Mouse (Mus musculus) cortical plate, adult 2 months (tissue): ENCODE results near the gene Olfr10. TPM values are rescaled to one million over a fixed set of nuclear protein-coding genes. Genes with fewer than 3 reads are reported as not detected.

Experiments used
- H3K27ac ChIP-seq: fragments of 200-500 bp; 2 replicates; pipeline ENCODE4 v1.5.1; 2012; ENCODE audit warnings: low read length, control low read depth, inconsistent platforms; ENCODE audit not compliant: insufficient read depth
- H3K4me1 ChIP-seq: fragments of 200-500 bp; 2 replicates; pipeline ENCODE4 v1.6.1; 2011; ENCODE audit warnings: low read length; ENCODE audit not compliant: control insufficient read depth, insufficient read depth
- H3K4me3 ChIP-seq: fragments of 200-500 bp; 2 replicates; pipeline ENCODE4 v1.5.1; 2011; ENCODE audit warnings: mild to moderate bottlenecking, low read length, control low read depth; ENCODE audit not compliant: insufficient read depth
- CTCF ChIP-seq: fragments of 200-500 bp; IDR thresholded peaks from 2 replicates; pipeline ENCODE4 v1.5.1; 2011; ENCODE audit warnings: mild to moderate bottlenecking, control low read depth, low read length; ENCODE audit not compliant: insufficient read depth; ENCODE audit errors: extremely low read depth
- POLR2A ChIP-seq: fragments of 200-500 bp; IDR thresholded peaks from 2 replicates; pipeline ENCODE4 v1.6.1; 2011; ENCODE audit warnings: mild to moderate bottlenecking, low read length, control low read depth; ENCODE audit not compliant: insufficient read depth; ENCODE audit errors: extremely low read depth
- polyA plus RNA-seq: library from polyadenylated mRNA; depleted of rRNA; stranded (reverse); fragments of >200 nt; gene quantifications from 2 replicates; pipeline ENCODE4 v1.2.3, GENCODE M21; 2012; rRNA removed

The Olfr10 gene
- polyA plus RNA-seq = not detected in 2 replicates

DNA sequence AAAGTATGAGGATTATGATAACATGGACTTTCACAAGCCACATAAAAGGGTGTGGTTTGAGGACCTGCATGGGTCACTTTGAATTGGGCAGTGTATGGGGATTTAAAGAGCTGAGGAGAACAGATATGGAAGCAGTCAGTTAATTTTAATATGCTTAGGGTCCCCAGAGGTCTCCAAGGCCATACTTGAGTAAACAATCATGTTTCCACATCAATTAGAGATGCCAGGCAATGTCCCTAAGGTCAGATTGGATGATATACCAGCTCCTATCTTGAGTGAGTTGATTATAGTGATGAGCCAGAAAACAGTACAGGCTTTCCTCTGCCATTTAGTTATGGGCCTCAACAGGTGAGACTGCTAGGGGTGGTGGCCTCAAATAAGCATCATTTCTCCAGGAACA lies at the start of gene Olfr10:
Gene Olfr10 (plus strand): TSS at position 301 of the 400 bp plus-strand sequence.
- Histone ChIP-seq H3K4me3 (no peak within 1 kb of the TSS), H3K27ac (no peak within 1 kb of the TSS), H3K4me1 (no peaks in the 10 kb centered on the region; the same call in 1 of the 2 replicates)
- TF ChIP-seq POLR2A = no peak
- no peak for TF ChIP-seq CTCF

DNA sequence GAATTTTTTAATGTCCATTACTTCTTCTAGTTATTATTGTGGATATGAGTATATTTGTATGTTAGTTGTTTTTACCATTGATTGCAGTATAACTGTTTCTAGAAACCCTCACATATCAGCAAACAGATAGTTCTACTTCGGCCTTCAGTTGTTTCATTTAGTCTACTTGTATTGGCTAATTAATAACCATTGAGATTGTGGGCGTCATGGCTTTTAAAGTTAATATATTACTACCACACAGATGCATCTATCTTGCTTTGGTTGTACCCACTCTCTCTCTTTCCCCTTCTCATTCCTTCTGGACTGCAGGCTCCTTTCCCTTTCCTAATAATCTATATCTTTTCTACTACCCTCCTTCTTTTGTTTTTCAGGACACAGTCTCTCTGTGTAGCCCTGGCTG lies 45.2 kb upstream of the Olfr10 start:
- Histone ChIP-seq H3K4me3 (no peak overlapping the region), H3K4me1 (no peaks in the 10 kb centered on the region), H3K27ac (no peak overlapping the region)
- no peak for TF ChIP-seq CTCF
- no peak for TF ChIP-seq POLR2A

DNA sequence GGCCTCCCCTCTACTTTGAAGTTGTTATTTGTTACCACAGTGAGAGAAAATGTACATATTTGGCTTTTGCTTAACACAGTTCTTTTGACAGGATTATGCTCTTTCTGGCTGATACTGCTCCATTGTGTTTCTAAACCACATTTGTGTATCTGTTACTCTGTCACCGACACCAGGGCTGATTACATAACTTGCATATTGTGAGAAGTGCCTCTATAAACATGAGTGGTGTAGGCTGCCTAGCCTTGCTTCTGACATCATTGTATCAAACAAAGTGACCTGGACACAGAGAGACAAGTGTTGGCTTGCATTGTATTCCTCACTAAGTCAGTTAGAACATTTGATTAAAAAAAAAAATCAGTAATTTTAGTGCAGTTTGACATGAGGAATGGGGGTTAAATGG lies 44.7 kb upstream of the Olfr10 start:
- no peaks in the 10 kb centered on the region for H3K4me1 ChIP-seq
- no peak overlapping the region for H3K27ac ChIP-seq
- no peak overlapping the region for H3K4me3 ChIP-seq
- TF ChIP-seq CTCF (no peak), POLR2A (no peak)

DNA sequence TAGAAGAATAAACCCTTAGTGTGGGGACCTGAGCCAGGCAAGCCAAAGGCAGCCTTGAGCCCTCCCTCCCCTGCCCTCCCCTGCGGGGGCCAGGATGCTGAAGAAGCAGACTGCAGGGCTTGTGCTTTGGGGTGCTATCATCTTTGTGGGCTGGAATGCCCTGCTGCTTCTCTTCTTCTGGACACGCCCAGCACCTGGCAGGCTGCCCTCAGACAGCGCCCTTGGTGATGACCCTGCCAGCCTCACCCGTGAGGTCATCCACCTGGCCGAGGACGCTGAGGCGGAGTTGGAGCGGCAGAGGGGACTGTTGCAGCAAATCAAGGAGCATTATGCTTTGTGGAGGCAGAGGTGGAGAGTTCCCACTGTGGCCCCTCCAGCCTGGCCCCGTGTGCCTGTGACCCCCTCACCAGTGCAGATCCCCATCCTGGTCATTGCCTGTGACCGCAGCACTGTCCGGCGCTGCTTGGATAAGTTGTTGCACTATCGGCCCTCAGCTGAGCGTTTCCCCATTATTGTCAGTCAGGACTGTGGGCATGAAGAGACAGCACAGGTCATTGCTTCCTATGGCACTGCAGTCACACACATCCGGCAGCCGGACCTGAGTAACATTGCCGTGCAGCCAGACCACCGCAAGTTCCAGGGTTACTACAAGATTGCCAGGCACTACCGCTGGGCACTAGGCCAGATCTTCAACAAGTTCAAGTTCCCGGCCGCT lies 43.8 kb upstream of the Olfr10 start:
- Histone ChIP-seq H3K4me1 (no peaks in the 10 kb centered on the region), H3K4me3 (no peak overlapping the region), H3K27ac (no peak overlapping the region)
- no peak for TF ChIP-seq CTCF
- TF ChIP-seq POLR2A = no peak

DNA sequence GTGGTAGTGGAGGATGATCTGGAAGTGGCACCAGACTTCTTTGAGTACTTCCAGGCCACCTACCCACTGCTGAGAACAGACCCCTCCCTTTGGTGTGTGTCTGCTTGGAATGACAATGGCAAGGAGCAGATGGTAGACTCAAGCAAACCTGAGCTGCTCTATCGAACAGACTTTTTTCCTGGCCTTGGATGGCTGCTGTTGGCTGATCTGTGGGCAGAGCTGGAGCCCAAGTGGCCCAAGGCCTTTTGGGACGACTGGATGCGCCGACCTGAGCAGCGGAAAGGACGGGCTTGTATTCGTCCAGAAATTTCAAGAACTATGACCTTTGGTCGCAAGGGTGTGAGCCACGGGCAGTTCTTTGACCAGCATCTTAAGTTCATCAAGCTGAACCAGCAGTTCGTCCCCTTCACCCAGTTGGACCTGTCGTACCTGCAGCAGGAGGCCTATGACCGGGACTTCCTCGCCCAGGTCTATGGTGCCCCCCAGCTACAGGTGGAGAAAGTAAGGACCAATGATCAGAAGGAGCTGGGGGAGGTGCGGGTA lies 43.2 kb upstream of the Olfr10 start:
- Histone ChIP-seq H3K4me1 (no peaks in the 10 kb centered on the region), H3K4me3 (no peak overlapping the region), H3K27ac (no peak overlapping the region)
- TF ChIP-seq POLR2A (no peak), CTCF (no peak)

DNA sequence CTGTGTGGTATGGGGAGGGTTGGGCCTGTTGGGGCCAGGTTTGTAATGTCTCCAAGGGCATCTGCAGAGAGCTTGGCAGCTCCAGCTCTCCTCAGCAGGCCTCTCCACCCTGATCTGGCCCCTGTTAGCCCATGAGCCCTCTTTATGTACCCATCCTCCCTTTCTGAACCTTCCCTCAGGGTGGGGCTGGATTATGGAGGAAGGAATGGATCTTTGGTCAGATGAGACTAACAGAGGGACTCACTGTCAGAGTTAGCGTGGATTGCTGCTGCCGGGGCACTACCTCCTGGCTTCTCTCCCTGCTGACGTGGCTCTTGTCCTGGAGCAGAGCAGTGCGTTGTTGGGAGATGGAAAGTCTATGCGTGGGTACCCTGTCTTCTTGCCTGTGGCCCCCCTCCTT lies 42.3 kb upstream of the Olfr10 start:
- Histone ChIP-seq H3K4me1 (no peaks in the 10 kb centered on the region), H3K4me3 (no peak overlapping the region), H3K27ac (no peak overlapping the region)
- no peak for TF ChIP-seq POLR2A
- no peak for TF ChIP-seq CTCF

DNA sequence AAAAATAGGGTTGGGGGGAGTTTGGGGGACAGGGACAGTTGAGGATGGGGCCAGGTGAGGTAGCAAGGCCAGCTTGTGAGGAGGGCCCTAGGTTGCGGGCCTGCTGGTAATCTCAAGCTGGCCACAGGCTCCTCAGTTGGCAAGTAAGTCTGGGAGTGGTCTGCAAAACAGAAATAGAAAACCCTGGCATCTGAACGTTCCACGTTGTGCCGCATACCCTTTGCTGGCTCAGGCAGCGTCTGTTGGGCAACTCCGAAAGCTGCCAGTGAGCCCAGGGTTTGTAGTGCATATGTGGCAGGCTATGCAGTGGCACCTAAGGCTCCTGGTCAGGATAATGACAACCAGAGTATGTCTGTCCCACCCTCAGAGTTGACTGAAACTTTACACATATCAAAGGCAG lies 41.4 kb upstream of the Olfr10 start:
- H3K4me1 ChIP-seq = no peaks in the 10 kb centered on the region
- TF ChIP-seq POLR2A (no peak), CTCF (no peak)
- no peak overlapping the region for H3K4me3 ChIP-seq
- H3K27ac ChIP-seq = no peak overlapping the region

DNA sequence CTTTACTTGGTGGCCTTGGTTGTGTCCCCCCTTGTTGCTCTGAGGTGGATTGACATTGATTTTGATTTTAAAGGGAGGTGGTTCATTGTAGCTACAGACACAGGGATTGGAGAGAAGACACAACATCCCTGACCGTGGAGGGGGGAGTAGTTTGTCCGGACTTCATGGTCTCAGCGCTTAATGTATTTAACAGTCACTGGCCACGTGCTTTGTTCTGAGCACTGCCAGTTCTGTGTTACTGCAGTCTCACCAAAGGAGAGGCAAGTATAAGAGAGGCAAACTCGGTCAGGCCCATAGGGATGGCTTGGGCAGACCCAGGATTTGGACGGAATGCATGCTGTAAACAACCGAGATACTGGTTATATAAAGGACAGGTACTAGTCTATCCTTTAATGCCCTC lies 40.5 kb upstream of the Olfr10 start:
- H3K4me3 ChIP-seq = no peak overlapping the region
- TF ChIP-seq CTCF (no peak), POLR2A (no peak)

DNA sequence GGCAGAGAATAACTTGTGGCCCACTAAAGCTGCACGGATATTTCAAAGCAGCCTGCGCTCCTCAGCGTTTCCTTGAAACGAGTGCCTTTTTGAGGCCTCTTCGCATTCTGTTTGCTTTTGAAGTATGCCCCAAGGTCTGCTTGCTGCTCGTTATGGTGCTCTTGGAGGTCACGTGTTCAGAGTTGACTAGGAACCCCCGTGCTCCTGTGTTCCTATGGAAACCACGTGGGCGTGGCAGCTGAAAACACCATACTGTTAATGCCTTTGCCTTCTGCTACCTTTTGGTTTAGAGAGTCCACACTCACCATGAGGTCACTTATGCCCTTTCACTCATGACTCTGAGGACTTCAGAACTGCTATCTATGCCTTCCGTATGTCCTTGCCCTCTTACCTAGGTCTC lies 39.9 kb upstream of the Olfr10 start:
- Histone ChIP-seq H3K4me3 (no peak overlapping the region), H3K27ac (no peak overlapping the region), H3K4me1 (no peaks in the 10 kb centered on the region)
- TF ChIP-seq CTCF (no peak), POLR2A (no peak)

More for the DNA sequence above, 40.5 kb upstream of the Olfr10 start:
- Histone ChIP-seq H3K27ac (no peak overlapping the region), H3K4me1 (no peaks in the 10 kb centered on the region)

DNA sequence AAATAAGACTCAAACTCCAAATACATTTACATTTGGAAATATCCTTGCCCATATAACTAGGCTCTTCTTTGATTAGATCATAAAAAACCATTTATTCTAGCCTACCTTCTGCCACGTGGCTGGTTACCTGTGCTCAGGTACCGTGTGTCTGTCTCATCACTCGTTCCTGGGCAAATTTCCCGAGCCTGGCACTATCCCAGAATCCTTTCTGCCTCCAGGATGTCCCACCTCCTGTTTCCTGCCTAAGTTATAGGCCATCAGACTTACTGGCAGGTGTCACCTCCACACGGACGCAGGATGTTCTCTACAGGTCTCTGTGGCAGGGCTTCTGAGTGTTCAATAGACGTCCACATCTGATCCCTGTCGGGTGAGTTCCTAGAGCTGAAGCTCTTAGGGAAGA lies 39.4 kb upstream of the Olfr10 start:
- Histone ChIP-seq H3K4me1 (no peaks in the 10 kb centered on the region), H3K27ac (no peak overlapping the region), H3K4me3 (no peak overlapping the region)
- TF ChIP-seq CTCF (no peak), POLR2A (no peak)

DNA sequence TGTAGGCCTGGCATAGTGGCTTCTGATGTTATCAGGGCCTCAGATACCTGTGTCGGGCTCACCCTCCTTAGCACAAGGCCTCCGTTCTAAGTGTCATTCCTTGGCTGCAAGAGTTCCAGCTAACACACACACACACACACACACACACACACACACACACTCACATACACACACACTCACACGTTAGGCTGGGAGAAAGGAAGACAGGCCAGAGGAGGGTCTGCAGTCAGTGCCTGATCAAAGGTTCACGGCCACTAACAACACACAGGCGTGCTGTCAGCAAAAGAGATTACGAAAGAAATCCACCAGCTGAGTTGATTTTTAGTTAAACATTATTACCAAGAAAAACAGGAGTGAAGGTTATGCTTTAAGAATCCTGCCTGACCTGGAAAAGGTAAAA lies 37.9 kb upstream of the Olfr10 start:
- no peaks in the 10 kb centered on the region for H3K4me1 ChIP-seq
- H3K4me3 ChIP-seq = no peak overlapping the region
- TF ChIP-seq CTCF (no peak), POLR2A (no peak)

More for the DNA sequence above, 37.9 kb upstream of the Olfr10 start:
- H3K27ac ChIP-seq = no peak overlapping the region
